Mouse (Mus musculus): ENCODE measurements around the gene Afap1.

Afap1 gene

GRCm38 (mm10) chr5:35938249-35939223, 45.4 kb downstream of the Afap1 start:
- no peak for DNase-seq

- DNase-seq: no peak
These were observed 46.8 kb downstream of the Afap1 start for GRCm38 (mm10) chr5:35939958-35940357.

DNA sequence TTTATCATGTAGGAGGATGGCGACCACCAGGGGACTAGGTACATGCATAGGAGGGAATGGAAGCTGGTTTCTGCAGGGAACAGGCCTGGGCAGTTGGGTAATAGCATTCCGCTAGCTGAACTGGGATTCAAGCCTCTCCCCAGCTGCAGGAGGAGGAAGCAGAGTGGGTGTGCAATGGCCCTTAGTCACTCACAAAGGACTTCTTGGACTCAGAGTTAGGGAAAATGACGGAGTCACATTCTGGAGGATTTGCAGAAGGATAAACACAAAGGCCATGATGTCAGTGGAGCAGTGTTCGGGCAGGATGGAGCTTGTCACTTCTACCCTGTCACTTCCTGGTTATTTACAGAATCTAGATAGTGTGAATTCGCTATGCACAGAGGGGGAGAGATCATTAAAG, 50.4 kb downstream of the Afap1 start:
- no peak for DNase-seq

DNA sequence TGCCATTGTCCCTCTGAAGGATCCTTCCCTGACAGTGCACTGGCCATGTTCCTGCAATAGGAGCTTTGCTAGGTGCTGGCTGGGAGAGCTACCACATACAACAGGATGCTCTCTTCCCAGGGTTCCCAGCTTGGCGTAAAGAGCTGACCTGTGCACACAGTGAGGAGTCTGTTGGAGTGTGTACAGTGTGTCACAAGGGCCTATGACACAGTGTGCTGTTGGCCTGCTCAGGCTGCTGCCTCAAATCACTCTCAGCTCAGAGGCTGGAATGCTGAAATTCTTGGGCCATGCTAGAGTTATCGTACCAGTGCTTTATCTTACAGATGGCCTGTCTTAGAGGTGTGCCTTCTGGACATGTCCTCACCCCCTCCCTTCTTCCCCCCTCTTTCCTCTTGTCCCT, 53.7 kb downstream of the Afap1 start:
- DNase-seq: no peak

DNA sequence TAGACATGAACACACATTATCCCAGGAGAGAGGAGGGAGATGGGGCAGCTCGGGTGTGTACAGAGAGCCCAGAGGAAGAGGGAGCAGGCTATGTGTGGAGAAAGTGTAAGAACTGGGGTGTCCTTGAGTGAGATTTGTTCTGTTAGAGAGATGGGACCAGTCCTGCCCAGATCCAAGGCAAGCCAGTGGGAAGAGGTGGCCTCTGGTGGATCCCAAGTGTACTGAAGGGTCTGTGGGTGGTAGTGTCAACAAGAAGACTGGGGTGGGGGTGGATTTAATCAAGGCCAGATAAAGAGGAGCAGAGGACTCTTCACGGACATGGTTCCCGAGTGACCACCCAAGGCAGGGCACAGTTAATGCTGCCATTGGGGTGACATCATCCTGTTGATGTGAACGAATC, 54.3 kb downstream of the Afap1 start:
- DNase-seq: no peak

GRCm38 (mm10) chr5:35948225-35948975, 55.3 kb downstream of the Afap1 start:
- no peak for DNase-seq

GRCm38 (mm10) chr5:35949061-35949460, 55.9 kb downstream of the Afap1 start:
- DNase-seq: no peak

- DNase-seq: no peak
These were observed 57.4 kb downstream of the Afap1 start for GRCm38 (mm10) chr5:35950504-35950903.

DNA sequence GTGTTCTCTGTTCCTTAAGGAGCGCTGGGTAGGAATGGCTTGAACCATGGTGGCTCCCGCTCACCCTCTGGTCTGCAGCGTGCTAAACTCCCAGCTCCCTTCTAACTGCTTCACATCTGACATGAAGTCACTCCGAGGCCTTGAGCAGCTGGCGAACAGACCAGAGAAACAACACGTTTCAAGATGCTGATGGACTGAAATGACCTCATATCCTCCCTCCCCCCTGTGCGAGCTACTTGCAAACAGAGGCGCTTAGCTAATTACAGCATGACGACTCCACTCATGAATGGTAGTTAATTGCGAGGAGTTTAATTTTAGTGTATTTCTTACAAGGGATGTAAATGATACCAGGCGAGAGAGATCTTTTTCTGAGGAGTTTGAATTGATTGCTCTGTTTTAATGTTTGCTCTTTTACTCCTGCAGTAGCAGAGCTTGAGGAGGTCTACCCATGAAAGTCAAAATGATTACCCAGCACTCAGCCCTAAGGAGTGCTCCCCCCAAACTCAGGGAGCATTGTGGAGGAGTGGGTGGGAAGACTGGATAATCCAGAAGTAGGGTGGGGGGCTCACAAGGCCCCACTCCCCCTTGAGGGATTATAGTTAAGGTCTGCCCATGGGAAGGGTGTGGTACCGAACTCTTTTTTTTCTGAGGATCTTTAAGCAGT, 61.1 kb downstream of the Afap1 start:
- DNase-seq: no peak

- no peak for DNase-seq
These were observed 63.1 kb downstream of the Afap1 start for GRCm38 (mm10) chr5:35956268-35956667.

DNA sequence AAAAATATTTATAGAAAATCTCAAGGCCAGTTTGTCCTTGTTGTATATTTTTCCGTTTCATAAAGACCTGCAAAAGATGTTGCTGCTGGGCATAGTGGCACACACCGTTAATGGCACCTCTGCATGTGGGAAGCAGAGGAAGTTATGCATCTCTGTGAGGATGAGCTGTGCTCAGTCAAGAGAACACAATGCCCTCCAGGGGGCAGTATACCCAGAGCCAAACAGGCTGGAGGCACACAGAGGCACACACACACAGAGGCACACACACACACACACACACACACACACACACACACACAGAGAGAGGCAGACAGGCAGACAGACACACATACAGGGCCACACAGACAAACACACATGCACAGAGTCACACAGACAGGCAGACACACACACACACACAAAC, 65.6 kb downstream of the Afap1 start:
- no peak for DNase-seq

GRCm38 (mm10) chr5:35960168-35960567, 67.0 kb downstream of the Afap1 start:
- DNase-seq: no peak

DNA sequence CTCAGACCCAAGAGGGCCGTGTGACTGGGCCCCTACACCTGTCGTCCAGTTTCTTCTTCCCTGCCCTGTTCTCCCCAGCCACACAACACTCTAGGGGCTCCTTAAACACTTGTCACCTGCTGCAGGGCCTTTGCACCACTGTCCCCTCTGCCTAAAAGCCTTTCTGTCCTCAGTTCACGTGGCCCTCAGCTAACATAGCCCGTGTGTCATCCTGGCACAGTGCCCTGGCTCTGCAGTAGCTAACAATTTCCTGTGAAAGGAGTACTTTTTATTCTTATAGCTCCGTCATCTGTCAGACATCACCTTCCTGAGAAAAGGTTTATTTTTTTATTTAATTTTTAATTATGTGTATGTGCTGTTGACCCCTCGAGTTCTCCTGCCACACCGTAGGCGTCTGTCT, 68.2 kb downstream of the Afap1 start:
- DNase-seq: no peak

DNA sequence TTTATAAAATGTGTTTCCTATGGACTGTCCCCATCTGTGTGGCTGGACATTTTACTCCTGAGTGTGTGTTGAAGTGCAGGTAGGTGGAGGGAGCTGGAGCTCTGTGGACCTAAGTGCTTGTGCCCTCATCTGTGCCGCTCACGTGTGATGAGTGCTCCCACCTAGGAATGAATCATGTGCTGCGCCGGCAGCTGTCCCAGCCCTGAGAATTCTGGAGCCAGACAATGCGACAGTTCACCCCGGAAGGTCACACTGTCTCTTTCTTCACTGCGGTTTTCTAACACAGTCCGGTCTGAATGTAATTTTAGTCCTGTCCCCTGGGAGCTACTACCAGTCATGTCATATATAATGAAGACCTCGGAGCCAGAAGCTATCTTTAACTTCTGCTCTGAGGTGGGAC, 70.5 kb downstream of the Afap1 start:
- no peak for DNase-seq

DNA sequence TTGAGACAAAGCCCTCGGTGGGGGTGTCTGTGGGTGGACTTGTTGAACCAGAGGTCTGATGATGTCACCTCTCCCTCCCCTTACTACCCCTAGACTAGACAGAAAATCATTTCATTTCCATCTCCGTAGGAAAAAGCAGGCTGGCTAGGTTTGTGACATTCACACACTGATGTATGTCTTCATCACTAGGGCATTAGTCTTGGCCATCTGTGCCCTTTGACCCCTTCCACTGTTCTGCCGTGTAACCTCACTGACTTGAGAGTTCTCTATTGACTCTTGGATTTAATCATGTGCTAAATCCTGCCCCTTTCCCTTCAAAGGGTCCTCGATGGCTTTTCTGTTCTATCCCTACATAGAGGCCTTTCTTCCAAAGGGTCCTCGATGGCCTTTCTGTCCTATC, 71.9 kb downstream of the Afap1 start:
- peak; percentile 16 for DNase-seq

- no peak for DNase-seq
These were observed 76.7 kb downstream of the Afap1 start for GRCm38 (mm10) chr5:35969857-35970256.

DNA sequence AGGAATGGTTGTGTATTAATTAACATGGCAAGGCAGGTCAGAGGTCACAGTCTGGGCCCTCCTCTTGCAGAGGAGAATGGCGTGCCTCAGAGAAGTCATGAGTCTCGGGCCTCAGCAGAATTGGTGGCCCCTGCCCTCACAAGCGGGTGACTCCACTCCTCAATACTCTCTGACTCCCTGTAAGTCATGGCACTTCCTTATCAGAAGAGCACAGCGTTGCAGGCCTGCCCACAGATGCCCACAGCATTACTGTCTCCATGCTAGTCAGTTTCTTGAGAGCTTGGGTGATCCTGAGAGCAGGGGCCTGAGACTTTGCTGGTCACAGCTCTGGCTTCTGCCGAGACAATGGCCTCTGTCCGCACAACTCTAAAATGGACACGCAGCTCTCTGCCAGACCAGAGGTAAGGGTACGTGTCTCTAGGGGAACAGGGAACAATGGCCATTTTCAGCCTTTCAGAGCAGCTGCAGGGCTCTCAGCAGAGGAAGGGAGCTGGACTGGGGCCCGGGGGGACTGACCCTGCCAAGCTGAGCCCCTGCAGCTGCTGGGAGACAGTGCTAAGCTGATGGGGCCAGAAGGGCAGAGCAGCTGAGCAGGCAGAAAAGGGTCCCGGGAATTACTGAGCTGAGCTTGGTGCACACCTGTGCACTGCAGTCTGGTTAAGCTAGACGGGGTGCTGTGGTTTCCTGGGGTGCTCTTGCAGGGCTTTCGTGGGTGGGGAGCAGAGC, 77.4 kb downstream of the Afap1 start:
- DNase-seq: peak; percentile 36

- peak; percentile 89 for DNase-seq
These were observed 78.9 kb downstream of the Afap1 start for GRCm38 (mm10) chr5:35971841-35972578.

DNA sequence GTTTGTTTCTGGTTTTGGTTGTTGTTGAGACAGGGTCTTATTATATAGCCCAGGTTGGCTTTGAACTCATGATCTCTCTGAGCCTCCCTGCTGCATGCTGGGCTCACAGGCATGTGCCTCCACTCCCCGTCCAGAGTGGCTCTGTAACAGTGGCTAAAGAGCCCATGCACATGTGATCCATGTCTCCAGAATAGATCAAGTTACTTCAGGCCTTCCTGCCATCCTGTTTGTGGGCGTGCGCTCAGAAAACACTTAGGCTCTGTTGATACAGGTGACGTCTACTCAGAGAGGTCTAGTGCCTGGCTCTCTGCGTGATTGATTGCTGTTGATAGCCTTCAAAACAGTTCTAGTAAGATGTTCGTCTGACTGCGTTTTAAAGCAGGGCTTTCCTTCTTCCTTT, 79.6 kb downstream of the Afap1 start:
- DNase-seq: peak; percentile 22

DNA sequence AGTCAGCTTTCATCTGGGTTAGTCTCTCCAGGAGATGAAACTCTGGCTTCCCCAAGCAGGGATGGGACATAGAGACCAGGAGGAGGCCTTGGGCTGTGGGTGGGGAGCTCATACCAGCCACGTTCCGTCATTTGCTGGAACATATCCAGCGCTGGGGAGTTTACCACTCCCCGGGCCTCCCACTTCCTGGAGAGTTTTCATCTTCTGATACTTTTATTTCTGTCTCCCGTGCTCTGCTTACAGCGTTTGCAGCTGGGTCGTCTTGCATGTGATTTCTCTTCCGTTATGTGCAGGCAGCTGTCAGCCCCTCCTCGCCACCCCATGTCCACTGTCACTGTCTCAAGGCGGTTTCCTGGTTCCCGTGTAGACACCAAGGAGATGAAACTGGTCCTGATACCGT, 80.7 kb downstream of the Afap1 start:
- DNase-seq: no peak

DNA sequence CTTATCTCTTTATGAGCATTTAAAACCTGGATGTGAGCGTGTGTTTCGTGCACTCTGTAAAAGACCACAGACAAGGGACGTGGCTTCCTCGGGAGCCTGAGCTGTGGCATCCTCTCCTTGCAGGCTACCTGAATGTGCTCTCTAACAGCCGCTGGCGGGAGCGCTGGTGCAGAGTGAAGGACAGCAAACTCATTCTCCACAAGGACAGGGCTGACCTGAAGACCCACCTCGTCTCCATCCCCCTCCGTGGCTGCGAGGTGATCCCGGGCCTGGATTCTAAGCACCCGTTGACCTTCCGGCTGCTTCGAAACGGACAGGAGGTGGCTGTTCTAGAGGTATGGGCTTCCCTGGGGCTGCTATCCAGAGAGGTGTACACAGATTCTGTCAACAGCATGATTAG, 81.1 kb downstream of the Afap1 start:
- DNase-seq: no peak

GRCm38 (mm10) chr5:35975681-35976080, 82.6 kb downstream of the Afap1 start:
- peak; percentile 76 for DNase-seq
